Mouse (Mus musculus): ENCODE results near the gene Pnpla6.

DNA sequence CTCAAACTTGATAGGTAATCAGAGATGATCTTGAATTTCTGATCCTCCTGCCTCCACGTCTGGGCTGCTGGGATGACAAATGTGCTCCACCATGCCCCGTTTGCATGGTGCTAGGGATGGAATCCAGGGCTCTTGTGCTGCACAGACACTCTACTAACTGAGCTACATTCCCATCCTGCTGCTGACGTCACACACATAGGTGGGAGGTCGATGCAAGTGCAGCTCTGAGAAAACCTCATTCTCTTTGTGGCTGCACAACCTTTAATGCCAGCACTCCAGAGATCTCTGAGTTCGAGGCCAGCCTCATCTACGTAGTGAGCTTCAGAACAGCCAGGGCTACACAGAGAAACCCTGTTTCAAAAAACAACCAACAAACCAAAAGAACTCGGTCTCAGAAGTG, 24.0 kb downstream of the Pnpla6 start:
- no peak for TF ChIP-seq CTCF (conservative IDR thresholded peaks at IDR 0.05; ENCODE audit: insufficient read depth, insufficient read length, low read depth, low read length)
- no peak for TF ChIP-seq POLR2A (IDR thresholded peaks at IDR 0.05; ENCODE audit: low read depth, low read length)

Data from kidney, adult 2 months (tissue).